ENCODE assay signal across 7 mouse cellular contexts in genomic region chr11:117780582-117781111, GRCm38 (mm10). TPM values are rescaled to one million over a fixed set of nuclear protein-coding genes. Genes with fewer than 3 reads are reported as not detected.
DNase-seq lines count a peak whose midpoint lies in the region; ATAC-seq lines count a peak whose summit lies in the region.

No protein-coding gene starts in this region.

- ATAC-seq in common myeloid progenitor, adult 5-6 weeks (replicated peaks; ENCODE audit: low read depth, poor library complexity, severe bottlenecking) = peak; percentile 71
- peak; percentile 71 for ATAC-seq in inflammation-experienced regulatory T-cells, adult 6 months
- ATAC-seq in liver, embryonic 16.5 days (ENCODE audit: low read depth) = peak; percentile 73
- ATAC-seq in neural tube, embryonic 11.5 days (ENCODE audit: insufficient read depth, low FRiP score, low TSS enrichment) = peak; percentile 30; the same call in 1 of the 2 replicates

- peak; percentile 97 for DNase-seq in R1 (ENCODE audit: low read depth, low spot score)
- DNase-seq in gastrocnemius, postnatal 25 days = peak; percentile 84
- peak; percentile 71 for DNase-seq in neural tube, embryonic 11.5 days (ENCODE audit: low spot score)
- DNase-seq in thymus, postnatal 10 days (ENCODE audit: low spot score in 2 of 2) = peak; percentile 91 to 96

- H3K36me3 ChIP-seq in liver, embryonic 16.5 days (ENCODE audit: control insufficient read depth, insufficient read depth) = peaks cover 43% of the 10 kb centered on the region
- no peaks in the 10 kb centered on the region for H3K36me3 ChIP-seq in neural tube, embryonic 11.5 days (ENCODE audit: control insufficient read depth, insufficient read depth, low read length)

- under 1% methylated on average over 19 of the region's 19 CpGs for WGBS in liver, embryonic 16.5 days (ENCODE audit: insufficient replicate concordance)
- 1% methylated on average over 19 of the region's 19 CpGs for WGBS in neural tube, embryonic 11.5 days

- H3K4me3 ChIP-seq in liver, embryonic 16.5 days (ENCODE audit: low read depth, low read length) = peak overlapping the region; percentile 87
- peak overlapping the region; percentile 34 for H3K4me3 ChIP-seq in neural tube, embryonic 11.5 days (ENCODE audit: low read depth, low read length)

- H3K4me2 ChIP-seq in liver, embryonic 16.5 days (ENCODE audit: low read depth, low read length) = peak overlapping the region; percentile 97
- H3K4me2 ChIP-seq in neural tube, embryonic 11.5 days (ENCODE audit: low read depth) = peak overlapping the region; percentile 74

- no peaks in the 10 kb centered on the region for H3K27me3 ChIP-seq in liver, embryonic 16.5 days (ENCODE audit: control insufficient read depth, insufficient read depth, low read depth, low read length)
- H3K27me3 ChIP-seq in neural tube, embryonic 11.5 days (ENCODE audit: control insufficient read depth, insufficient read depth, low read length) = peaks cover 15% of the 10 kb centered on the region

- H3K27ac ChIP-seq in liver, embryonic 16.5 days (ENCODE audit: low read length) = peak overlapping the region; percentile 99
- H3K27ac ChIP-seq in neural tube, embryonic 11.5 days (ENCODE audit: low read depth, low read length) = peak overlapping the region; percentile 83

- H3K4me1 ChIP-seq in liver, embryonic 16.5 days (ENCODE audit: control insufficient read depth, low read depth, low read length) = peaks cover 46% of the 10 kb centered on the region
- peaks cover 29% of the 10 kb centered on the region for H3K4me1 ChIP-seq in neural tube, embryonic 11.5 days (ENCODE audit: control insufficient read depth, insufficient read depth, low read length)

- peak overlapping the region; percentile 95 for H3K9ac ChIP-seq in liver, embryonic 16.5 days (ENCODE audit: low read depth, low read length)
- H3K9ac ChIP-seq in neural tube, embryonic 11.5 days (ENCODE audit: low read length) = peak overlapping the region; percentile 65

- H3K9me3 ChIP-seq in liver, embryonic 16.5 days (replicated peaks; ENCODE audit: control insufficient read depth, low read length) = no peaks in the 10 kb centered on the region
- H3K9me3 ChIP-seq in neural tube, embryonic 11.5 days (ENCODE audit: control insufficient read depth, low read length) = no peaks in the 10 kb centered on the region

RNA-seq across cellular contexts. Expression of gene Tmc8, which starts 1.2 kb away (rescaled TPM):
- total RNA-seq in common myeloid progenitor, adult 5-6 weeks (2017) = 1.6 and 8.4 TPM in 2 replicates
- total RNA-seq in gastrocnemius, postnatal 25 days (2021) = 1 to 10 TPM in 1 of 2 experiments, under 1 TPM in 1; 0.56 to 1.6 TPM
- 10 to 100 TPM; 32.9 to 40.0 (median 39.0) TPM for polyA plus RNA-seq in inflammation-experienced regulatory T-cells, adult 6 months (2017; shearing (Covaris generic))
- polyA plus RNA-seq in liver, embryonic 16.5 days (2015; fragmentation: Nextera tagmentation; extraction: Ambion mirVana) = 16.0 and 16.3 TPM in 2 replicates
- polyA plus RNA-seq in neural tube, embryonic 11.5 days (2014; fragmentation: Nextera tagmentation; extraction: Ambion mirVana) = 1.0 and 1.8 TPM in 2 replicates

RNA-seq across cellular contexts. Expression of gene Tmc6, which starts 1.4 kb away (rescaled TPM):
- total RNA-seq in common myeloid progenitor, adult 5-6 weeks (2017) = 11.4 and 40.7 TPM in 2 replicates
- total RNA-seq in gastrocnemius, postnatal 25 days (2021) = 1 to 10 TPM; 6.8 to 7.8 TPM
- polyA plus RNA-seq in inflammation-experienced regulatory T-cells, adult 6 months (2017; shearing (Covaris generic)) = 100 to 1,000 TPM in 2 of 3 experiments, 10 to 100 TPM in 1; 90.7 to 159 (median 116) TPM
- polyA plus RNA-seq in liver, embryonic 16.5 days (2015; fragmentation: Nextera tagmentation; extraction: Ambion mirVana) = 45.6 and 46.2 TPM in 2 replicates
- polyA plus RNA-seq in neural tube, embryonic 11.5 days (2014; fragmentation: Nextera tagmentation; extraction: Ambion mirVana) = 14.1 and 14.3 TPM in 2 replicates

RNA-seq across cellular contexts. Expression of gene 6030468B19Rik, which starts 16.8 kb away (rescaled TPM):
- total RNA-seq in common myeloid progenitor, adult 5-6 weeks (2017) = 0.69 TPM in 1 of 2 replicates, not detected in the other
- not detected for total RNA-seq in gastrocnemius, postnatal 25 days (2021)
- 1 to 10 TPM in 2 of 3 experiments, under 1 TPM in 1; 0.57 to 1.3 (median 1.3) TPM for polyA plus RNA-seq in inflammation-experienced regulatory T-cells, adult 6 months (2017; shearing (Covaris generic))
- 74.2 and 77.0 TPM in 2 replicates for polyA plus RNA-seq in liver, embryonic 16.5 days (2015; fragmentation: Nextera tagmentation; extraction: Ambion mirVana)
- 0.65 and 0.91 TPM in 2 replicates for polyA plus RNA-seq in neural tube, embryonic 11.5 days (2014; fragmentation: Nextera tagmentation; extraction: Ambion mirVana)

RNA-seq across cellular contexts. Expression of gene Gm20708, which starts 28.8 kb away (rescaled TPM):
- total RNA-seq in common myeloid progenitor, adult 5-6 weeks (2017) = 2.5 and 3.1 TPM in 2 replicates
- 1 to 10 TPM; 1.0 to 1.1 TPM for total RNA-seq in gastrocnemius, postnatal 25 days (2021)
- 1 to 10 TPM; 3.1 to 5.0 (median 4.9) TPM for polyA plus RNA-seq in inflammation-experienced regulatory T-cells, adult 6 months (2017; shearing (Covaris generic))
- 0.38 and 0.64 TPM in 2 replicates for polyA plus RNA-seq in liver, embryonic 16.5 days (2015; fragmentation: Nextera tagmentation; extraction: Ambion mirVana)
- 0.64 TPM in 1 of 2 replicates, not detected in the other for polyA plus RNA-seq in neural tube, embryonic 11.5 days (2014; fragmentation: Nextera tagmentation; extraction: Ambion mirVana)

RNA-seq across cellular contexts. Expression of gene Syngr2, which starts 28.8 kb away (rescaled TPM):
- 93.0 and 96.3 TPM in 2 replicates for total RNA-seq in common myeloid progenitor, adult 5-6 weeks (2017)
- total RNA-seq in gastrocnemius, postnatal 25 days (2021) = 100 to 1,000 TPM; 143 to 146 TPM
- polyA plus RNA-seq in inflammation-experienced regulatory T-cells, adult 6 months (2017; shearing (Covaris generic)) = 100 to 1,000 TPM in 1 of 3 experiments, 10 to 100 TPM in 2; 86.3 to 118 (median 89.8) TPM
- 48.6 and 55.5 TPM in 2 replicates for polyA plus RNA-seq in liver, embryonic 16.5 days (2015; fragmentation: Nextera tagmentation; extraction: Ambion mirVana)
- polyA plus RNA-seq in neural tube, embryonic 11.5 days (2014; fragmentation: Nextera tagmentation; extraction: Ambion mirVana) = 29.9 and 30.3 TPM in 2 replicates

Comparison
In these comparisons a context has a peak if more than half of its experiments do, and no peak if none do; other contexts are left out.
1. Peak in every context shown above with its lines: DNase-seq, ATAC-seq, H3K4me3 ChIP-seq and H3K27ac ChIP-seq.
2. RNA of gene 6030468B19Rik, which starts 16.8 kb away (polyA plus RNA-seq): 74.2 to 77.0 TPM in liver, embryonic 16.5 days; 0.57 to 1.3 TPM in inflammation-experienced regulatory T-cells, adult 6 months and 0.65 to 0.91 TPM in neural tube, embryonic 11.5 days; every median in the first group is over 10 times any median in the second.